Mouse (Mus musculus): ENCODE data around the gene Acaa1a. TPM values are rescaled to one million over a fixed set of nuclear protein-coding genes. Genes with fewer than 3 reads are reported as not detected.

The Acaa1a gene
- polyA plus RNA-seq, 1 experiment: 13.7 TPM

- no peak overlapping the region for H3K4me3 ChIP-seq (ENCODE audit: control insufficient read depth, low read depth, low read length)
- H3K27ac ChIP-seq (ENCODE audit: control insufficient read depth, insufficient read depth, low read depth, low read length): no peak overlapping the region
- H3K27me3 ChIP-seq (ENCODE audit: control insufficient read depth, insufficient read depth, low read length): no peaks in the 10 kb centered on the region
- no peaks in the 10 kb centered on the region for H3K36me3 ChIP-seq (ENCODE audit: control insufficient read depth, insufficient read depth, low read length)
- no peaks in the 10 kb centered on the region for H3K4me1 ChIP-seq (ENCODE audit: control insufficient read depth, insufficient read depth, low read length)
- TF ChIP-seq POLR2A (IDR thresholded peaks at IDR 0.05; ENCODE audit: control insufficient read depth, low read depth, low read length) (no peak), CTCF (IDR thresholded peaks at IDR 0.05; ENCODE audit: control insufficient read depth, insufficient read depth, insufficient replicate concordance, low read depth, low read length) (no peak)
These were observed 9.1 kb upstream of the Acaa1a start for GRCm38 (mm10) chr9:119330186-119330963.

DNA sequence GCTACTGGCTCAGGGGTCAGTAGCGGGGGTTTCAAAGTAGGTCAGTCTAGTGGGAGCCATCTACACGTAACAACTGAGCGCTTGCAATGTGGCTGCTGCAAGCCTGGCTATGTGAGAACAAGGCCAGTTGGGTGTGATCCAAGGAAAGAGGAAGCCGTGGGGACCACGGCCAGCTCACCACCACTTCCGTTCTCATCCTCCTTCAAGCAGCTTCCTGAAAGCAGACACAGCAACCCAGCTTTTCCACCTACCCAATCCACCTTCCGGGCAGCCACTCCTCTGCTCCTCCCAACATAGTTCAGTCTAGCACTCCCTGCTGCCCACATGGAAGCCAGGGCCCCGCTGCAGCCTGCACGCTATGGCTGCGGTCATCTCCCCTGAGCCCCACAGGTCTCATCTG lies 5.2 kb upstream of the Acaa1a start:
- TF ChIP-seq CTCF (IDR thresholded peaks at IDR 0.05; ENCODE audit: control insufficient read depth, insufficient read depth, insufficient replicate concordance, low read depth, low read length): no peak
- no peak for TF ChIP-seq POLR2A (IDR thresholded peaks at IDR 0.05; ENCODE audit: control insufficient read depth, low read depth, low read length)
- H3K4me1 ChIP-seq (ENCODE audit: control insufficient read depth, insufficient read depth, low read length): peaks cover 4% of the 10 kb centered on the region
- H3K36me3 ChIP-seq (ENCODE audit: control insufficient read depth, insufficient read depth, low read length): no peaks in the 10 kb centered on the region; the same call in 1 of the 2 replicates
- no peaks in the 10 kb centered on the region for H3K27me3 ChIP-seq (ENCODE audit: control insufficient read depth, insufficient read depth, low read length)
- no peak overlapping the region for H3K4me3 ChIP-seq (ENCODE audit: control insufficient read depth, low read depth, low read length)
- no peak overlapping the region for H3K27ac ChIP-seq (ENCODE audit: control insufficient read depth, insufficient read depth, low read depth, low read length)

- Histone ChIP-seq H3K36me3 (ENCODE audit: control insufficient read depth, insufficient read depth, low read length) (no peaks in the 10 kb centered on the region; the same call in 1 of the 2 replicates), H3K4me1 (ENCODE audit: control insufficient read depth, insufficient read depth, low read length) (peaks cover 8% of the 10 kb centered on the region), H3K27me3 (ENCODE audit: control insufficient read depth, insufficient read depth, low read length) (no peaks in the 10 kb centered on the region), H3K4me3 (ENCODE audit: control insufficient read depth, low read depth, low read length) (no peak overlapping the region), H3K27ac (ENCODE audit: control insufficient read depth, insufficient read depth, low read depth, low read length) (no peak overlapping the region)
- TF ChIP-seq POLR2A (IDR thresholded peaks at IDR 0.05; ENCODE audit: control insufficient read depth, low read depth, low read length): no peak
- TF ChIP-seq CTCF (IDR thresholded peaks at IDR 0.05; ENCODE audit: control insufficient read depth, insufficient read depth, insufficient replicate concordance, low read depth, low read length): no peak
These were observed 4.6 kb upstream of the Acaa1a start for GRCm38 (mm10) chr9:119334834-119335233.

DNA sequence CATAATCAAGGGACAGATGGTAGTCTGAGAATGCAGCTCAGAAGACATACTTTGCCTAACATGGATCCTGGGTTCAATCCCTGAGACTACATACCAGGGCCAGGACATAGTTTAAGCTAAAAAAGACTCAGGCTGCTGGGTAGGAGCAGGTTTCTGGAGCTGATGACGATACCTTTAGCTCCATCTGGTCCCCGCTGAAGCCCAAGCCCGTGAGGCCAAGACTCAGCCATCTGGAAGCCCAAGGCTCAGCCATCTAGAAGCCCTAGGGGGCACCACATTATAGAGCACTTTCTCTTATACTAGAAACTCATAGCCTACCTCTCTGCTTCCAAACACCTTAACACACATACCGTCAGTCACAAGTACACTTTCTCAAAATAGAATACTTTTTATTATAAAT lies 3.9 kb upstream of the Acaa1a start:
- no peak overlapping the region for H3K27ac ChIP-seq (ENCODE audit: control insufficient read depth, insufficient read depth, low read depth, low read length)
- H3K36me3 ChIP-seq (ENCODE audit: control insufficient read depth, insufficient read depth, low read length): no peaks in the 10 kb centered on the region; the same call in 1 of the 2 replicates
- H3K4me3 ChIP-seq (ENCODE audit: control insufficient read depth, low read depth, low read length): no peak overlapping the region
- no peak for TF ChIP-seq CTCF (IDR thresholded peaks at IDR 0.05; ENCODE audit: control insufficient read depth, insufficient read depth, insufficient replicate concordance, low read depth, low read length)
- H3K4me1 ChIP-seq (ENCODE audit: control insufficient read depth, insufficient read depth, low read length): peaks cover 13% of the 10 kb centered on the region
- H3K27me3 ChIP-seq (ENCODE audit: control insufficient read depth, insufficient read depth, low read length): no peaks in the 10 kb centered on the region

DNA sequence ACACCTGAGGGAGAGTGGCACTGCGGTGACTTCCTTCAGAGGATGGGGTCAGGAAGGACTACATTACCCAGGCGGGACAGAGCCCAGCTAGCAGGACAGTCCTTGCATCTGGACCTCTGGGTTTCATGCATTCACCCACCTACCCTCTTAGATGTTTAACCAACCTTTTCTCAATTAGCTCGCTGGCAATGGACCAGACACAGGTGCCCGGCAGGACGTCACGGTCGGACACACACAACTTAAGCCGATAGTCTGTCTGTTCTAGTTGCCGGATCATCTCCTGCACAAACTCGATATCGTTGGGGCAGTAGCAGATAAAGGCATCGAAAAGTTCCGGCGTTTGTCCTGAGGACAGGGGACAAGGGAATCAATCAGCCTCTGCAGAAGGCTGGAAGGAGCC lies 1.6 kb upstream of the Acaa1a start:
- Histone ChIP-seq H3K4me3 (ENCODE audit: control insufficient read depth, low read depth, low read length) (no peak overlapping the region), H3K27me3 (ENCODE audit: control insufficient read depth, insufficient read depth, low read length) (no peaks in the 10 kb centered on the region), H3K36me3 (ENCODE audit: control insufficient read depth, insufficient read depth, low read length) (no peaks in the 10 kb centered on the region; the same call in 1 of the 2 replicates), H3K4me1 (ENCODE audit: control insufficient read depth, insufficient read depth, low read length) (peaks cover 21% of the 10 kb centered on the region), H3K27ac (ENCODE audit: control insufficient read depth, insufficient read depth, low read depth, low read length) (no peak overlapping the region)
- TF ChIP-seq CTCF (IDR thresholded peaks at IDR 0.05; ENCODE audit: control insufficient read depth, insufficient read depth, insufficient replicate concordance, low read depth, low read length) (no peak), POLR2A (IDR thresholded peaks at IDR 0.05; ENCODE audit: control insufficient read depth, low read depth, low read length) (no peak)

GRCm38 (mm10) chr9:119338350-119338749 lies 1.1 kb upstream of the Acaa1a start:
- no peak overlapping the region for H3K27ac ChIP-seq (ENCODE audit: control insufficient read depth, insufficient read depth, low read depth, low read length)
- TF ChIP-seq POLR2A (IDR thresholded peaks at IDR 0.05; ENCODE audit: control insufficient read depth, low read depth, low read length): no peak
- no peak for TF ChIP-seq CTCF (IDR thresholded peaks at IDR 0.05; ENCODE audit: control insufficient read depth, insufficient read depth, insufficient replicate concordance, low read depth, low read length)
- H3K4me1 ChIP-seq (ENCODE audit: control insufficient read depth, insufficient read depth, low read length): peaks cover 21% of the 10 kb centered on the region
- no peaks in the 10 kb centered on the region; the same call in 1 of the 2 replicates for H3K36me3 ChIP-seq (ENCODE audit: control insufficient read depth, insufficient read depth, low read length)
- H3K4me3 ChIP-seq (ENCODE audit: control insufficient read depth, low read depth, low read length): no peak overlapping the region
- no peaks in the 10 kb centered on the region for H3K27me3 ChIP-seq (ENCODE audit: control insufficient read depth, insufficient read depth, low read length)

DNA sequence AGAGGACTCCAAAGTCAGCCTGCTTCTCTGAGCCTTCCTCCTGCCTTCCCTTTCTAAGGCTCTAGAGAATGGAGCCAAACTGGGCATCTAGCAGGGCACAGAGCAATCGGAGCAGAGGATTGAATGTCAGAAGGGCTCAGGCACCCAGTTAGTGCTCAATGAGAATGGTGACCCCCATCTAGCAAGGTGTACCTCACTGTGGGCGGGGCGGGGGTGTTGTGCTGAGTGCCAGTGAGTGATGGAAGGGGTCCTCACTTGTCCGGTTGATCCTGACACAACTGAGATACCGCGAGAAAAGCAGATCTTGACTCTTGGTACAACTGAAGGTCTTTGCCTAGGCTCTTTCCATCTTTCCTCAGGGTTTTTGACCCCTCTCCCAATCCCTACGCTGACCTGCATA lies 370 bp upstream of the Acaa1a start:
- TF ChIP-seq POLR2A (IDR thresholded peaks at IDR 0.05; ENCODE audit: control insufficient read depth, low read depth, low read length) (no peak), CTCF (IDR thresholded peaks at IDR 0.05; ENCODE audit: control insufficient read depth, insufficient read depth, insufficient replicate concordance, low read depth, low read length) (no peak)
- Histone ChIP-seq H3K27me3 (ENCODE audit: control insufficient read depth, insufficient read depth, low read length) (no peaks in the 10 kb centered on the region), H3K36me3 (ENCODE audit: control insufficient read depth, insufficient read depth, low read length) (no peaks in the 10 kb centered on the region; the same call in 1 of the 2 replicates), H3K4me1 (ENCODE audit: control insufficient read depth, insufficient read depth, low read length) (peaks cover 21% of the 10 kb centered on the region), H3K4me3 (ENCODE audit: control insufficient read depth, low read depth, low read length) (peak overlapping the region; percentile 94), H3K27ac (ENCODE audit: control insufficient read depth, insufficient read depth, low read depth, low read length) (no peak overlapping the region)
